Mouse (Mus musculus): Measurements from ENCODE around the gene Mzt1. TPM values are rescaled to one million over a fixed set of nuclear protein-coding genes. Genes with fewer than 3 reads are reported as not detected.
"Not testable (repeated sequence)": the region's sequence is repeated elsewhere in the genome, so short reads cannot be mapped to it uniquely, and the experiment has no call there.

The Mzt1 gene
- 31.1 and 35.6 TPM in 2 replicates for total RNA-seq (2021)
- long read RNA-seq, transcript Mzt1-201 (3 exons, 2,240 nt), result major isoform, 38 of 45 reads
- long read RNA-seq, partial matches to known transcripts, result 1 of 45 reads
- long read RNA-seq, other reads (novel, unspliced or antisense), result 3 of 45 reads

GRCm38 (mm10) chr14:99046031-99046781 lies at the start of gene Mzt1, which contains the start of gene Bora:
Gene Mzt1 (minus strand): TSS chr14:99046134.
Gene Bora (plus strand): TSS chr14:99046222.
- peak; percentile 94 for DNase-seq

GRCm38 (mm10) chr14:99088947-99089346 lies 43.0 kb upstream of the Mzt1 start:
- no peak for DNase-seq

GRCm38 (mm10) chr14:99071146-99071545 lies 25.2 kb upstream of the Mzt1 start:
- no peak for DNase-seq

- no peak for DNase-seq
Observed at GRCm38 (mm10) chr14:99063091-99063490, 17.2 kb upstream of the Mzt1 start.

DNA sequence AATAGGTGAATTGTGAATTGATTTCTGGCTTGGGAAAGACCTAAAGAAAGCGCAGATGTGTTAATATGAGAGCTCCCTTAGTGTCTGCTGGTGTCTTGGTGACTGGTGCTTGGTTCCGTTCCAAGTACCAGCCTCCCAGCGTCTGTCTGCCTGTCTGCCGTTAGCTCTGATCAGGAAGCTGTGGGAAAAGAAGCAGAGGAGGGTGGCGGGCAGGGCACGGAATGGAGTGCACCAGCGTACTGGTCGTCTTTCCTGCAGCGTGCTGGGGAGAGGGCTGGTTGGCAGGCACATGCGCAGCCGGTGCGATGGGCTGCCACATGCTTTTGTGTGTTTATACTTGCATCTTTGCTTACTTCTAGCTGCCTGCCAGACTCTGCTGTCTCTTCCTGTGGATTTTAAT lies 14.7 kb upstream of the Mzt1 start:
- no peak for DNase-seq

DNA sequence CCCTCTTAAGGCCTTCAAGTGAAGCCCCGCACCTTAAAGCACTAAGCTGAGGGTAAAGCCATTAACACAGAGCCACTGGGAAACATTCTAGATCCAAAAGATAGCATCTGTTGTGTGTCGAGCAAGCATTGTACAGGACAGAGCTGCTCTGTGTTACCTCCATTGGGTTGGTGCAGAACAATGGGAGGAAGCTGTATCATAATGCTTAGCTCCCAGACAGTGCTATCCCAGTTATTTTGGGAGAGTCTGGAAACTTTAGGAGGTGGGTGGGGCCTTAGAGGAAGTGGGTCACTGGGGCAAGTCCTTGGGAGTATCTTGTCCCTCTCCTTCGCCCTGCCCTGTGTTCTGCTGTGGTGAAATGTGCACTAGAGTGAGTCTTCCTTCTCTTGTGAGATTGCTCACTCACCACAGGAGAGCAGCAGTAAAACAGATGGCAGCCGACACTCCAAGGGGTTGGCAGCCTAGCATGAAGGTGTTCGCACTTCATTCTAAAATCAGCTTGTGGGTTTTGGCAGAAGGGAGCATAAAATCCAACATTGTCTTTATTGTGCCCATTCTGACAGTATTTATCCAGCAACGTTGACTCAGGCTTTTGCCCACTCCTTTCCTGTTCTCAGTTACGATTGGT lies 13.1 kb upstream of the Mzt1 start:
- no peak for DNase-seq

DNA sequence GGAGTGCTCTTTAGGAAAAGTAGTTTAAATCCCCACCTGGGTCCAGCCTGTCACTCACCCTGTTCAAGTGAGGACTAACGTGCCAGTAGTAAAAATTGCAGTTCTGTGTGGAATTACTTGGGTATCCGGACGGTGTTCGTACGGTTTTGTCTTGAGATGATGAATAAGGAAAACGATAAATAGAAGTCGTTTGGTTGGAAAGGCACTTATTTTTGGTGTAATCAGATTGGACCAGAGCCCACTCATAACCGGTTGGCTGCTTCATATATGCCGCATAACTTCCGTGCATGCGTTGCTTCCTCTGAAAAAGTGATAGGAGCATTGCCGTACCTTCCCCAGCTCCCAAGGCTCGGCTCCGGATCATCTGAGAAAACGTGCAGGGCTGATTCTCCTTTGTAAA lies 848 bp upstream of the Mzt1 start:
- DNase-seq, result no peak

GRCm38 (mm10) chr14:99045378-99046030 lies 430 bp downstream of the Mzt1 start:
- DNase-seq, result peak; percentile 9

DNA sequence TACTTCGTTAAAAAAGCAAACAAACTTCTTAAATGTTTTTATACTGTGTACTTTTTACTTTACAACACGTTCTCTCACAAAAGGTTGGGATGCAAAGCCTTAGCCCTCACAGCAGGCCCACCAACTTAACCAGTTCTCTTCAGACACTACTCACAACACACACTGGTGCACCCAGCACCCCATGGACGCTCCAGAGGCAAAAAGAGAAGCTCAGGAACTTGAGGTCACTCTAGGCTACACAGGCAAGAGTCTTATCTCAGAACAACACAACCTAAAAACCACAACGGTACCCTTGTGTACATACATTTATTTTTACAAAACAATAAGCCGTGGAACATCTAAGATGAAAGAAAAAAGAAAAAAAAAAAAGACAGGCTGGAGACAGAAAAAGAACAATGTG lies 1.2 kb downstream of the Mzt1 start:
- DNase-seq, result no peak

GRCm38 (mm10) chr14:99044096-99044495 lies 1.8 kb downstream of the Mzt1 start:
- no peak for DNase-seq

- DNase-seq, result no peak
Observed at GRCm38 (mm10) chr14:99043499-99043898, 2.4 kb downstream of the Mzt1 start.

GRCm38 (mm10) chr14:99041416-99041815 lies 4.5 kb downstream of the Mzt1 start:
- no peak for DNase-seq

GRCm38 (mm10) chr14:99039308-99039707 lies 6.6 kb downstream of the Mzt1 start:
- DNase-seq, result not testable (repeated sequence)

- DNase-seq, result no peak
Observed at GRCm38 (mm10) chr14:99037703-99038102, 8.2 kb downstream of the Mzt1 start.

GRCm38 (mm10) chr14:99036039-99036438 lies 9.9 kb downstream of the Mzt1 start:
- no peak for DNase-seq

DNA sequence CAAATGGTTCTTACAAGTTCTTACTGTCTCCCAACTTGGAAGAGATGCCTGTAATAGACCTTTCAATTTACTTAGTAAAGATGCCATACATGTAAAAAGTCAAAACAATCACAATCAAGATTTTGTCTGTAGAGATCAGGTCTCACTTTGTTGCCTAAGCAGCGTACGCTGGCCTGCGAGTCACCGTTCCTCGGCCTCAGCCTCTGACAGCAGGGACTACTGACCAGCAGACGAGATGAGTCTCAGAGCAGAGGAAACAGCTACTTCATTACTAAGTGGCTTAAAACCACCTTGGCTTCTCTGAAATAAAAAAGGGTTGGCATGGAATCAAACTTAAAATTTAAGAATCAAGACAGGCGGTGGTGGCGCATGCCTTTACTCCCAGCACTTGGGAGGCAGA lies 11.1 kb downstream of the Mzt1 start:
- not testable (repeated sequence) for DNase-seq

GRCm38 (mm10) chr14:99032596-99032995 lies 13.3 kb downstream of the Mzt1 start:
- no peak for DNase-seq

DNA sequence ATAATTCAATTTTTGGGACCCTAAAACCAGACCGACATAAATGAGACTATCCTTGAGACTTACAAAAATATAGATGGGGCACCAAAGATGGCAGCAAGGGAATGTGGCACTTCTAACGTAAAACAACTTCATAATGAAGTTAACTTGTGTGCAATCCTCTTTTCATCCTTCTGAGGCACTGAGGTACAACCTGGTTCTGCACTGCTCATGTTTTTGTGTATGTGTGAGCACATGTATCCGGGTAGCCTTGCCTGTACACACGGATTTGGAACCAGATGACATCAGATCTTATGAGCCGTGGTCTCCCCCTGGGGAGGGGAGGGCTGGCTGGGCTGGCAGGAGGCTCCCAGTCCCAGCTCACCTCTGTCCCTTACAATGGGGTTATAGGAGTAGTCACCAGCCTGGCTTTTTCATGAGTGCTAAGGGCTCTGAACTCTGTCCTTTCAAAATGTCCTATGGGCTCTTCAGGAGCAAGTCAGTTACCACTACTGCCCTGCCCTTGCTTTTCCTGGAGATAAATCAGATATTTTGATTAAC lies 14.5 kb downstream of the Mzt1 start:
- no peak for DNase-seq

GRCm38 (mm10) chr14:99029987-99030386 lies 15.9 kb downstream of the Mzt1 start:
- no peak for DNase-seq

DNA sequence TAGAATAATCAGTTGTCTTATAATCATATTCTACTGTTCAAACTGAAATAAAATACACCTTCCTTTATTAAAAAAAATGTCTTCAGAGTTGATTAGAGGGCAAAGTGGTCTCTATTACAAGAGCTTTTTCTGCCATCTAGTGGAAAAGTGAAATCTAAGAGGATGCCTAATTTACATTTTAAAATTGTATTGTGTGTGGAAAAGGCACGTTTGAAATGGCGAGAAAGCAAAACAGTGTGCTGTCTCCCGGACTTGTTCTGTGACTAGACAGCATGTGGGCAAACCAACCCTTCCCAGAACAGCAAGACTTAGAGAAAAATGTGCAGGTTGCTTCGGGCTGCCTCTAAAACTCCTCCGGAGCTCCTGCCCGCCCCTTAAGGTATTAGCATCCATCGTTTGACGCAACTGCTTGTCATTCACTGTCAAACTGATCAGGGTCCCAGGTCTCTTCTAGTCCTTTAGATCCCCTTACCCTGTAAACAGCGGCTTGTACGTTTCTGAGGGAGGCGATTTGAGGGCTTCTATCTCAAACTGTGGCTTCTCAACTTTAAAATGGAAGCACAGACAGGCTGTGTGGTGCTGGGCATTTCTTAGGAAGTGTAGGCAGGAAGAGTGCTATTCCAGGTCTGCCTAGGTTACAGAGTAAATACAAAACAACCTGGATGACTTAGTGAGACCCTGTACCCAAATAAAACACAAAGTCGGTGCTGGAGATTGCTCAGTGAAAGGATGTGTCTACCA lies 23.4 kb downstream of the Mzt1 start:
- DNase-seq, result no peak

DNA sequence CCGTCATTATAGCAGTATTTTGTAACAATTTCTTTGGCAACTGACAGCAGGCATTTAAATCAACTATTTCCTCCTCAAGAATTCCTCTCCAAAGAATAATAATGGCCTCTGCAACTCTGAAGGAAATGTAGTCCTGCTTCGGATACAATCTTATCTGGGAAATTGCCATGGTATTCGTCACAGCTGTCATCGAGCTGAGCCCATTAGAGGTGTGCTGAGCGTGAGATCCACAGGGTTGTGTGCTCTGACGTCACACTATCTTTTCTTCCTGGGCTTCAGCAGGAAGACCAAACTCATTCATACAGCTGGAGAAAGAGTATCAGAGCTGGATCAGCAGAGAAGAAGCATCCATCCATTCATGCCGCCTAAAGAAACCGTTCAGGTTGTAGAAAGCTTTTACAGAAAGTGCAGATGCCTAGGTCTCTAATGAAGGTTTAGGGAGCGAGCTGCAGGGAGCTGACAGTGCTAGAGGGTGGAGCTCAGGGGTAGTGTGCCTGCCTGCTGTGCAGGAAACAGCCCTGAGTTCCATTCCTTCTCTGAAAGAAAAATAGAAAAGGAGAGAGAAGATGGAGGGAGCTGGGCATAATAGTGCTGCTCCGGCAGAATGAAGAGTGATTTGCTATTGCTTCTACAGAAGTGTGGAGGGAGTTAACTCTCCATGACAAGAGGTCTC lies 26.7 kb downstream of the Mzt1 start:
- DNase-seq, result no peak

- no peak for DNase-seq
Observed at GRCm38 (mm10) chr14:99018691-99019090, 27.2 kb downstream of the Mzt1 start.
